ENCODE assay signal across 22 mouse cellular contexts in the genomic region with DNA sequence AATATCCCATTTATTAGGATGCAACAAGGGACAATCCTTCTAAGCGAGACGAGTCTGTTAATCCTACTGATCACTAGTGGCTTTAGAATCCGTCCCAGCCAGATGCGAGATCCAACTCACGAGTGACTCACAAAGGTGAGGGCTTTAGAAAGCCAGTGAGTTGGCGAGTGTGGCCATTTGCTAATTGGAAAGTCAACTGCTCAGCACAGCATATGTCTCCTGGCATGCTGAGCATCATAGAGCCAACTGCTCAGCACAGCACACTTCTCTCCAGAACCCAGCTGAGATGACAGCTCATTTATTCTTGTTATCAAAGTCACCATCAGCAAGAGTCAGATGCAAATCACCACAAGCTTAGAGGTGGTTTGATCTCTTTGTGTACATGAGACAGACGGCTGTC.
"Had no signal": no experiment of that assay in that cellular context is flagged by ENCODE, and none has a peak within 500 bp of the region (broad histone marks: within the 10 kb centered on the region; RNA-seq: fewer than 3 reads in every experiment).

No protein-coding gene starts in this region.

- ATAC-seq: liver, embryonic 12.5 days had no signal

- H3K9ac ChIP-seq: limb, embryonic 13.5 days; liver, embryonic 12.5 days; liver, embryonic 15.5 days; lung, embryonic 15.5 days; midbrain, embryonic 12.5 days; neural tube, embryonic 12.5 days; neural tube, embryonic 15.5 days; stomach, embryonic 15.5 days had no signal

- H3K27me3 ChIP-seq: limb, embryonic 13.5 days; lung, embryonic 15.5 days; midbrain, embryonic 12.5 days; neural tube, embryonic 12.5 days; neural tube, embryonic 15.5 days; stomach, embryonic 15.5 days had no signal

- H3K4me1 ChIP-seq: limb, embryonic 10.5 days; limb, embryonic 13.5 days; liver, embryonic 12.5 days; liver, embryonic 15.5 days; lung, embryonic 15.5 days; neural tube, embryonic 12.5 days; neural tube, embryonic 15.5 days; stomach, embryonic 15.5 days had no signal

- H3K4me2 ChIP-seq: limb, embryonic 13.5 days; liver, embryonic 12.5 days; liver, embryonic 15.5 days; lung, embryonic 15.5 days; midbrain, embryonic 12.5 days; neural tube, embryonic 12.5 days; neural tube, embryonic 15.5 days; stomach, embryonic 15.5 days had no signal

- H3K27ac ChIP-seq: kidney, postnatal 0 days; layer of hippocampus, adult 2 months; limb, embryonic 10.5 days; limb, embryonic 13.5 days; liver, embryonic 12.5 days; liver, embryonic 15.5 days; lung, embryonic 15.5 days; midbrain, embryonic 12.5 days; neural tube, embryonic 12.5 days; neural tube, embryonic 15.5 days; stomach, embryonic 15.5 days had no signal

- H3K36me3 ChIP-seq: limb, embryonic 10.5 days; limb, embryonic 13.5 days; liver, embryonic 12.5 days; liver, embryonic 15.5 days; lung, embryonic 15.5 days; midbrain, embryonic 12.5 days; neural tube, embryonic 12.5 days; neural tube, embryonic 15.5 days; stomach, embryonic 15.5 days had no signal

- H3K9me3 ChIP-seq: limb, embryonic 10.5 days; limb, embryonic 13.5 days; liver, embryonic 12.5 days; liver, embryonic 15.5 days; lung, embryonic 15.5 days; neural tube, embryonic 12.5 days; neural tube, embryonic 15.5 days; stomach, embryonic 15.5 days had no signal

- H3K4me3 ChIP-seq: layer of hippocampus, adult 2 months; limb, embryonic 10.5 days; limb, embryonic 13.5 days; liver, embryonic 12.5 days; liver, embryonic 15.5 days; lung, embryonic 15.5 days; midbrain, embryonic 12.5 days; neural tube, embryonic 12.5 days; neural tube, embryonic 15.5 days; stomach, embryonic 15.5 days had no signal

- DNase-seq: kidney, postnatal 25 days; layer of hippocampus, adult 9-11 months; liver; lung, adult 18-20 months; lung, postnatal 10 days; lung, postnatal 36 days; retina, postnatal 1 day; right cerebral cortex, postnatal 25 days; spleen, adult 18-20 months; thymus, adult 18-20 months; thymus, postnatal 36 days had no signal
